In genomic region chr19:54557984-54558383, GRCm38 (mm10) we compare ENCODE assay signal across 28 mouse cellular contexts.
A peak's percentile ranks its signal among the peaks of the same experiment; 100 is the strongest.
DNase-seq lines count a peak whose midpoint lies in the region; ATAC-seq and TF ChIP-seq lines count a peak whose summit lies in the region.
"Had no signal": no experiment of that assay in that cellular context is flagged by ENCODE, and none has a peak within 500 bp of the region (broad histone marks: within the 10 kb centered on the region; RNA-seq: fewer than 3 reads in every experiment).

No protein-coding gene starts in this region.

- TF ChIP-seq CTCF in kidney, adult 2 months (conservative IDR thresholded peaks at IDR 0.05; ENCODE audit: insufficient read depth, insufficient read length, low read depth, low read length), result no peak

- no peak overlapping the region for H3K4me3 ChIP-seq in kidney, adult 2 months (ENCODE audit: insufficient read depth, low read depth, low read length)
- no peak overlapping the region for H3K4me3 ChIP-seq in kidney, embryonic 16.5 days (ENCODE audit: low read length)
- H3K4me3 ChIP-seq: forebrain, embryonic 10.5 days; forebrain, embryonic 13.5 days; heart, adult 2 months; heart, embryonic 10.5 days; heart, embryonic 13.5 days; hindbrain, embryonic 12.5 days had no signal

- H3K4me1 ChIP-seq in kidney, adult 2 months (ENCODE audit: control insufficient read depth, insufficient read depth, low read length), result no peaks in the 10 kb centered on the region
- no peaks in the 10 kb centered on the region for H3K4me1 ChIP-seq in kidney, embryonic 16.5 days (ENCODE audit: insufficient read depth, low read length)
- H3K4me1 ChIP-seq: forebrain, embryonic 10.5 days; forebrain, embryonic 13.5 days; heart, embryonic 10.5 days; heart, embryonic 13.5 days; hindbrain, embryonic 12.5 days had no signal

- TF ChIP-seq POLR2A in kidney, adult 2 months (IDR thresholded peaks at IDR 0.05; ENCODE audit: low read depth, low read length), result no peak

- no peak for ATAC-seq in kidney, embryonic 16.5 days (ENCODE audit: low FRiP score, low TSS enrichment)
- ATAC-seq: activated CD4-positive, CD25-positive, alpha-beta regulatory T cell, adult 4 months; forebrain, embryonic 13.5 days; forebrain, embryonic 16.5 days; hindbrain, postnatal 0 days; inflammation-experienced regulatory T-cells, adult 6 months; intestine, embryonic 16.5 days had no signal

- WGBS in kidney, adult 2 months, result 45% methylated on average over 3 of the region's 3 CpGs
- WGBS in kidney, embryonic 16.5 days, result 52% methylated on average over 3 of the region's 3 CpGs

- H3K27me3 ChIP-seq in kidney, adult 2 months (replicated peaks; ENCODE audit: control insufficient read depth, insufficient read depth, low read length), result no peaks in the 10 kb centered on the region
- no peaks in the 10 kb centered on the region for H3K27me3 ChIP-seq in kidney, embryonic 16.5 days (ENCODE audit: insufficient read depth, low read length)
- H3K27me3 ChIP-seq: CH12.LX; forebrain, embryonic 13.5 days; heart, embryonic 13.5 days; hindbrain, embryonic 12.5 days had no signal

- no peak overlapping the region for H3K27ac ChIP-seq in kidney, adult 2 months (ENCODE audit: insufficient read depth, low read depth, low read length)
- H3K27ac ChIP-seq in kidney, embryonic 16.5 days (ENCODE audit: low read length), result no peak overlapping the region
- H3K27ac ChIP-seq: forebrain, embryonic 10.5 days; forebrain, embryonic 13.5 days; heart, adult 2 months; heart, embryonic 10.5 days; heart, embryonic 13.5 days; hindbrain, embryonic 12.5 days; hindbrain, postnatal 0 days had no signal

- H3K9me3 ChIP-seq in kidney, embryonic 16.5 days (ENCODE audit: low read length), result no peaks in the 10 kb centered on the region
- H3K9me3 ChIP-seq: forebrain, embryonic 10.5 days; forebrain, embryonic 13.5 days; G1E; heart, embryonic 10.5 days; heart, embryonic 13.5 days; hindbrain, embryonic 12.5 days had no signal

- peak; percentile 36 for DNase-seq in adrenal gland, adult 2 months
- no peak for DNase-seq in adrenal gland, adult 18-20 months (ENCODE audit: low spot score in 2 of 2)
- peak; percentile 67 to 68 for DNase-seq in cerebellum, postnatal 10 days
- DNase-seq in cerebellum, postnatal 36 days, result no peak
- DNase-seq in kidney, adult 2 months, result peak; percentile 29
- peak; percentile 5 for DNase-seq in 3134 (ENCODE audit: extremely low read depth, insufficient read length, low spot score)
- DNase-seq in right cerebral cortex, adult 18-20 months, result no peak
- DNase-seq: B cell, adult 2 months; cerebellum, adult 11-12 months; cerebellum, adult 9-10 months; gastrocnemius, postnatal 10 days; gastrocnemius, postnatal 36 days; heart, adult 2 months; heart, postnatal 14 days; kidney, adult 18-20 months had no signal

- H3K4me2 ChIP-seq in kidney, embryonic 16.5 days (replicated peaks; ENCODE audit: low read depth, low read length), result no peak overlapping the region
- H3K4me2 ChIP-seq: forebrain, embryonic 13.5 days; heart, embryonic 13.5 days; hindbrain, embryonic 12.5 days had no signal

- H3K36me3 ChIP-seq in kidney, adult 2 months (ENCODE audit: control insufficient read depth, insufficient read depth, low read length), result no peaks in the 10 kb centered on the region
- H3K36me3 ChIP-seq in kidney, embryonic 16.5 days (ENCODE audit: insufficient read depth, low read length), result no peaks in the 10 kb centered on the region
- H3K36me3 ChIP-seq: forebrain, embryonic 10.5 days; G1E; heart, embryonic 10.5 days; heart, embryonic 13.5 days; hindbrain, embryonic 12.5 days had no signal

- no peak overlapping the region for H3K9ac ChIP-seq in kidney, embryonic 16.5 days (replicated peaks; ENCODE audit: low read length)
- H3K9ac ChIP-seq: forebrain, embryonic 13.5 days; heart, embryonic 13.5 days; hindbrain, embryonic 12.5 days had no signal

Comparison
In these comparisons a context has a peak if more than half of its experiments do, and no peak if none do; other contexts are left out.
1. DNase-seq: peak in adrenal gland, adult 2 months (single experiment), cerebellum, postnatal 10 days (2 of 2), kidney, adult 2 months (single experiment) and 3134 (single experiment); none in adrenal gland, adult 18-20 months (0 of 2), cerebellum, postnatal 36 days (0 of 2) and right cerebral cortex, adult 18-20 months (single experiment).